Mouse (Mus musculus): Measurements from ENCODE around the gene Runx3. TPM values are rescaled to one million over a fixed set of nuclear protein-coding genes. Genes with fewer than 3 reads are reported as not detected.

Gene Runx3
- total RNA-seq, 2 experiments from 2014 or later, result 0.72 to 2.4 TPM

DNA sequence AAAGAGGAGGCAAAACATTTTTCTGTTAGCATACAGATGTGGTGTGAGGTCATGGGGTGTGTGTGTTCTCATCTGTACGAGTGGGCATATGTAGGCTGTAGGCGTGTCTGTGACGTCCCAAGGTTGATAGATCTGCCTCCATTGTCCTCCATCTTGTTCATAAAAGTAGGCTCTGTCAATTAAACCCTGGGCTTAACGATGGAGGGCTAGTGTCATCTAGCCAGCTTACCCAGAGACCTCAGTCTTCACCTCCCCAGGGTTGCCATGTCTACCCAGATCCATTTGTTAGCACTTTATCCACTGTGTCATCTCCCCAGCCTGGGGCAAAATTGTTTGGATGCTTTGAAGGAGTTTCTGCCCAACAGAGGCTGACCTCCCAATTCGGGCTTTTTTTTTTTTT, 84.2 kb downstream of the Runx3 start:
- intact Hi-C loops (cut with DNase I), result loop anchor here (2.0 kb wide), 1 partner anchor 138 kb away; no protein-coding TSS in a partner anchor
- DNase-seq, result no peak

DNA sequence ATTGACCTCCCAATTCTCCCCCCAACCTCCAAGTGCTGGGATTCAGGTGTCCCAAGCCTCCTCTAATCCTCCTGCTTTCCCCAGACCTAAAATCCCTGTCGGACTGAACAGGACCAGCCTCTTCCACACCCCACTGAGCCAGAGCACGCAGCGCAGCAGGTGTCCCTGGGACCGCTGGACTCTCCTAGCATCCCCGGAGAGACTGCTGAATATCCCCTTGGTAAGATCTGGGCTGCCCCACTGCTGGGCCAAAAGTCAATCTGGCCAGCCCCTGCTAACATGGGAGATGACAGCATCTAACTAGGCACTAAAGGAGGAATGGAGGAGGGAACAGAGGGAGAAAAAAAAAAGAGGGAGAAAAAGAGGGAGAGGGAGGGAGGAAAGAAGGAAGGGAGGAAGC, 84.8 kb downstream of the Runx3 start:
- intact Hi-C loops (cut with DNase I), result loop anchor here (2.0 kb wide), 1 partner anchor 138 kb away; no protein-coding TSS in a partner anchor
- DNase-seq, result no peak

DNA sequence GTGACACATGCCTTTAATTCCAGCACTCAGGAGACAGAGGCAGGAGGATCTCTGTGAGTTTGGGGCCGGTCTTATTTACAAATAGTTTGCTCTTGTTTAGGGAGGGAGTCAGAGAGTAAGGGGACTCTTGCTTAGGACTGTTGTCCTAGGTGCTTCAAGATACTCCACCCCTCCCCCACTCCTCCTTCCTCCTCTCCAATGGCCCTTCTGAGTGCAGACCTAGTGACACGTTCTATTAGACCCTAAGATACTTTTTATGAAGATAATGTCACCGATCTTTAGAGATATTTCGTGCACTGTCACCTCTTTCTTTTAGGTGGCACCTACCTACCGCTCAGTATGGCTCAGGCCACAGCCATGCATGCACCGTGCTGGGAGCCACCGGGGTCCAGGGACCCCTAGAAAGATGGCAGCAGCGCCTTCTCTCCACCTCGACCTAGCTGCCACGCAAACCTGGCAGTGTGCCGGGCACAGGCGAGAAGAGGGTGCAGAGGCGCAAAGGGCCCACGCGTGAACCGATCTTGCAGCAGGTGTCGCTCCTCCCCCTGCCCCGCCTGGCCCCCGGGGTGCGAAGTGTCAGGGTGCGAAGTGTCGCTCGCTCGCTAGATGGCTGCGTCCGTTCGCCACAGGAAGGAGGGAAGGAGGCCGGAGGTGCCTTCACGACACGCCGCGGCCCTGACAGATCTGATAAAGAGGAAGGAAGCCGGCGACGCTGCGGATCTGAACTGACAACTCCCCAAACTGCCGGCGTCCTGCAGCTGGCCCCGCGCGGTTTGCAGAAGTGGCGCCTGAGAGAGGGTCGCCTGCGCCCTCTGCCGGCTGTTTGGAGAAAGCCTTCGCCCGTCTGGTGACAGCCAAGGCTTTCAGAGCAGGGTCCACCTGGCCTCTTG, 85.5 kb downstream of the Runx3 start:
- intact Hi-C loops (cut with DNase I), result loop anchor here (1.0 to 2.0 kb wide), 4 partner anchors 55 to 260 kb away; no protein-coding TSS in a partner anchor
- peak; percentile 89 to 91 for DNase-seq

DNA sequence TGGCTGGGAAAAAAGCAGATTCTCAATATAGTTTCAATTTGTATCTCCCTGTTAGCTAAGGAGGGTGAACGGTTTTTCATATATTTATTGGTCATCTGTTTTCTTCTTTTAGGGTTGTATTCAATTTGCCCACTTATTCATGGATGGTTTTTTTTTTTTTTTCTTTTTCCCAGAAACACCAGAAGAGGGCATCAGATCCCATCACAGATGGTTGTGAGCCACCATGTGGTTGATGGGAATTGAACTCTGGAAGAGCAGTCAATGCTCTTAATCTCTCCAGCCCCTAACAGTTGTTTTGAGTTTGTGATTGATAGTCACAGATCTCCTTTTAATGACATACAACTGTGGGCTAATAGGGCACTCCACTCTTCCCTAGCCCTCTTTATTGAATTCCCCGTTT, 89.4 kb downstream of the Runx3 start:
- no peak for DNase-seq
- intact Hi-C loops (cut with DNase I), result no loop called here

DNA sequence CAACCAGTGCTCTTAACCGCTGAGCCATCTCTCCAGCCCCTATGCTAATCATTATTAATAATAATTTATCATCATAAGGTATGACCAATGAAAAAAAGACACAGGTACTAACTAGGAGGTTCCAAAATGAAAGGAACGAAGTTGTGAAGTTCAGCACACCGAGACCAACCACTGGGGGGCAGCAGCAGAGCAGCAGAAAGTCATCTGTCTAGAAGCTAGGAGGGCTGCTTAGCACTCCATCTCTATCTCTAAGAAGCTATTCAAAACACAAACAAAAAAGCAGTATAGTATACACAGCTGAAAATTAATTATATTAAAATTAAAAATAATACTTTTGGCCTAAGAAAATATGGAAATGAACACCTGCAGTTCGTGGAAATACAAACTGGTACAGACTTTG, 99.2 kb downstream of the Runx3 start:
- intact Hi-C loops (cut with DNase I), result loop anchor here (1.0 kb wide), 1 partner anchor 99 kb away; no protein-coding TSS in a partner anchor
- DNase-seq, result peak; percentile 84 to 90

DNA sequence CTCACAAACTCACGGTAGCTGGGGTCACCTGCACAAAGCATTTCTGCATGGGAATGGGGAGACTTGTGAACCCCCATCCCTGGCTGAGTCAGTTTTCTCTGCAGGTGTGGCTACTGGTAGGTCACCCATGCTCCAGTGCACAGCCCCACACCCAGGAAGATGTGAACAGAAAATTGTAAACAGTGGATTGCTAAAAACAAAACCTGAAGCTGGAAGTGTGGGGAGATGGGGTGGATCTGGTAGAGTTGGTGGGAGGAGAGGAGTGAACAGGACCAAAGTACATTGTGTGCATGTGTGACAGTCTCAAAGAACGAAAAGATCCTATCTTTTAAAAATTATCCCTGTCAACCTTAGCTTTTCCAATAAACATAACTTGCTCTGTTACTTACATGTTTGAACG, 100.2 kb downstream of the Runx3 start:
- no peak for DNase-seq
- intact Hi-C loops (cut with DNase I), result loop anchor here (1.0 kb wide), 1 partner anchor 98 kb away; no protein-coding TSS in a partner anchor

DNA sequence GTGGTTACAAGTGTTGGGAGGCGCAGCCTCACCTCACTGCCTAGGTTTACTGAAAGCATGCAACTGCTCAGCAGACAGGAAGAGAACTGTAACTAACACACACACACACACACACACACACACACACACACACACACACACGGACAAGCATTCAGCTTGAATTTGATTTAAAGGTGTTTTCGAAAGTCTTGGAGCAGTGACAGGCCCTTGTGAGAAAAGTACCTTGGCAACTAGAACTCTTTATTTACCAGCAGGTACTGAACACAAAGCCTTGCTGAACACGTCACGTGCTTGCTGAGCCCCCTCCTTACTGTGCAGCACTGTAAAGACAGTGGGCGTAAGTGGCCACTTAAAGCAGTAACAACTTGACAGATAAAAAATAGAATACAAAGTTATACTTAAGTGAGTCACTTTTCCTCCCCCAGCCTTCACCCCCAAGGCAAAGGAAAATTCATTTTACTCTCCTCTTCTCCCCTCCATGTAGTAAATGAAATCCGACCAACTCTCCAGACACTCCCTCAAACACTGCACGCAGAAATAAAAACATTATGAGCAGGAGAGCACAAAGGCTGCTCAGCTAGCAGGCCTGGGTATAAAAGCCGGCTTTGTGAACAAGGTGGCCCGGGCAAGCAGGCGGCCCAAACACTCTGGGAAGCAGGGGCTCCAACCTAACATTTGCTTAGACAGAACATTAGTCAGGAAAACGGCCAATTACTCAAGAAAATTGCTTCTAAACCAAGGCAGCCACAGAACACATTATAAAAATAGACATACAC, 101.4 kb downstream of the Runx3 start:
- no peak for DNase-seq
- intact Hi-C loops (cut with DNase I), result no loop called here

DNA sequence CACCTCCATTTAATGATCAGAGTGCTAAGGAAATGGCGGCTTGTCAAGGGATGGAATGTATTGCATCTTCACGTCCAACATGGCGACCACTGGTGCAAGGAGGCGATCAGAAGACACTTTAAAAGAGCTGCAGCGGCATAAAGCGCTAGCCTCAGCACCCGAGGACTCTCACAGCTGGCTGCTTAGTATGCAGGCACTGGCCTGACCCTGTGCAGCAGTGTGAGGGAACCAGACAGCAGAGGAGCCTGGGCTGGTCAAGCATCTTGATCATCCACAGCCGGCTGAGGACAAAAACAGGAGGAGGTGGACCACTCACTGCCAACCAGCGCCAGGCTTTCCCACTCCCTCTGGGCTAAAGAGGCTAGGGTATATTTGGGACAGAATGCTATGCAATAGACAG, 103.4 kb downstream of the Runx3 start:
- DNase-seq, result no peak
- intact Hi-C loops (cut with DNase I), result no loop called here

DNA sequence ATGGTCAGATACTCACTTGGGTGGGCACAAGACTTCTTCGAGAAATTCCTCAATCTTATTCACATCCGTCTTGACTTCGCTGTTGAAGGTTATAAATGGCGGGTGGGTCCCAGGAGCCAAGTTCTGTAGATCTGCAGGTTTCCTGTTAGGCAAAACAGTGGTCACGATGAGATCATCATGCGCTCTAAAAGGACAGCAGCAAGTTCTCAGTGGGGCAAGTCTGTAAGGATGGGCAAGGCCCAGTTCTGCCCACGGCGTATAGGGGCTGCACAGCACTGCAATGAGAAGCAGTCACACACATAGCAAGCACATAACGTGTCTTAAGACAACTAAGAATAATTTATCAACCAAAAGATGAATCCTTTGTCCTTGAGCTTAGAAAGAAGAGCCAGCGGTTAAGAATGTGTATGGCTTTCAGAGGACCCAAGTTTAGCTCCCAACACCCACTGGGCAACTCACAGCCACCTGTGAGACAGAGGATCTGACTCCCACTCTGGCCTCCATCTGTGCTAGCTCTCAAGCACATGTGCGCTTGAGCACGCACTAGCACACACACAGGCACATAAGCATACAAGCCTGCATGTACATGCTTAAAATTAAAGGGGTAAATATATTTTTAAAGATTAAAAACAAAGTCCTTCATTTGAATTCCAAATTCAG, 105.7 kb downstream of the Runx3 start:
- intact Hi-C loops (cut with DNase I), result loop anchor here (2.0 kb wide), 1 partner anchor 45 kb away; no protein-coding TSS in a partner anchor
- no peak for DNase-seq

Other genes starting within 250 kb of the Runx3 start
- gene Tmem50a, start 205.6 kb upstream of the Runx3 start, total RNA-seq (2021), result 10 to 100 TPM; 74.2 to 75.7 TPM
- 100 to 1,000 TPM; 226 to 260 TPM for gene Rsrp1, start 197.1 kb upstream of the Runx3 start, total RNA-seq (2021)
- gene Syf2, start 189.8 kb upstream of the Runx3 start, total RNA-seq (2021), result 10 to 100 TPM; 45.1 to 48.7 TPM
- gene Clic4, start 152.2 kb downstream of the Runx3 start, total RNA-seq (2021), result 100 to 1,000 TPM; 251 to 264 TPM
- gene Srrm1, start 232.7 kb downstream of the Runx3 start, total RNA-seq (2021), result 10 to 100 TPM; 74.7 to 82.1 TPM